Mouse (Mus musculus): ENCODE measurements around the gene Mybpc3. TPM values are rescaled to one million over a fixed set of nuclear protein-coding genes. Genes with fewer than 3 reads are reported as not detected.
"Not testable (repeated sequence)": the region's sequence is repeated elsewhere in the genome, so short reads cannot be mapped to it uniquely, and the experiment has no call there.

The Mybpc3 gene
- polyA plus RNA-seq, 1 experiment from 2014 or later: 5.0 TPM

DNA sequence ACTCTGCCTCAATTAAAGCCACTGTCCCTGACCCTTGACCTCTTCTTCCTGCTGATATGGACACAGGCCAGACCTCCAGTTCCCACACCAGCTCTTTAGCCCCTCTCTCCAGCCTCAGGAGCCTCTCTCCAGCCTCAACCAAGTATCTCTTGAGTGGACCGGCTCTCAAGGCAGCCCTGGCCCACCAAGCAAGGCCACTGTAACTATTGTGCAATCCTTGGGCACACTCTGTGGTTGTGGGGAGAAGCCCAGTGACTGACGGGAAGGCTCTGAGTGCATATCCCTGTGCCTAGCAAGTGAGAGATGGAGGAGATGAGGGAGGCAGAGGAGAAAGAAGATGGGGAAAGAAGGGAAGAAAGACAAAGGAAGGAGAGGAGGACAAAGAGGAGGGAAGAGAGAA, 19.8 kb upstream of the Mybpc3 start:
- WGBS: 49% methylated on average over 2 of the region's 2 CpGs
- Histone ChIP-seq H3K27ac (ENCODE audit: low read depth, low read length) (no peak overlapping the region), H3K4me1 (replicated peaks; ENCODE audit: control insufficient read depth, insufficient read depth, low read length) (peaks cover 16% of the 10 kb centered on the region), H3K9me3 (ENCODE audit: control insufficient read depth, low read length) (no peaks in the 10 kb centered on the region), H3K4me2 (peak overlapping the region; percentile 36; the same call in 1 of the 2 replicates), H3K9ac (ENCODE audit: low read depth, low read length) (no peak overlapping the region), H3K36me3 (ENCODE audit: control insufficient read depth, insufficient read depth, low read length) (no peaks in the 10 kb centered on the region), H3K4me3 (ENCODE audit: low read depth, low read length) (peak overlapping the region; percentile 37; the same call in 1 of the 2 replicates), H3K27me3 (replicated peaks; ENCODE audit: control insufficient read depth, insufficient read depth, low read length) (no peaks in the 10 kb centered on the region)
- no peak for ATAC-seq (replicated peaks; ENCODE audit: low FRiP score)
- DNase-seq (ENCODE audit: low spot score): no peak

DNA sequence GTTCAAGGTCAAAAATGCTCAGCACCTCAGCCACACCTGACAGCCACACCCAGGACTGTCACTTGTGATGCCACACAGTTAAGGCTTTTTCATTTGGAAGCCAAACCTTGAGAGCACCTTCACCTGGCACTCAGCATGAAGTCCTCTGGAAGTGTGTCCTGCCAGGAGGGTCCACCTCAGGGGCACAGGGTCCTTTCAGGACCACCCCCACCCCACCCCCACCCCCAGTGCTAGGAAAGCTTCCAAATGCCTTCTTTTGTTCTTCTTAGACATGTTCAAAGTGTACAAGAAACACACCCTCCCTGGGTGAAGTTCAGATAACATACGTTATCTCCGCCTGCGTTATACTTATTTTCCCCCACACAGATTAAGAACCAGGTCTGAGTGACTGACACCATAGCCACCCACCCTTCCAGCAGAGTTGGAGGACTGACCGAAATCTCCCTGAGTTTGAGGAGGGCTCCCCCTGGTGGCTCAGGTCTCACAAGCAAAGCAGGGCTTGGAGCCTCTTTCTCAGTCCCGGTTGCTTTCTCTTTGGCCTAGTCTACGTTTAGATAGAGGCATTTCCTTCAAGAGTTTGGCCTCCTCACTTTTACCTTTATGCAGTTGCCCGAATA, 16.7 kb upstream of the Mybpc3 start:
- Histone ChIP-seq H3K9me3 (ENCODE audit: control insufficient read depth, low read length) (no peaks in the 10 kb centered on the region), H3K9ac (ENCODE audit: low read depth, low read length) (0 out of 2 replicates have a peak overlapping the region, but pooled peaks have one; percentile 20), H3K4me2 (peak overlapping the region; percentile 29), H3K4me1 (replicated peaks; ENCODE audit: control insufficient read depth, insufficient read depth, low read length) (peaks cover 18% of the 10 kb centered on the region), H3K27ac (ENCODE audit: low read depth, low read length) (no peak overlapping the region), H3K4me3 (ENCODE audit: low read depth, low read length) (no peak overlapping the region), H3K27me3 (replicated peaks; ENCODE audit: control insufficient read depth, insufficient read depth, low read length) (no peaks in the 10 kb centered on the region), H3K36me3 (ENCODE audit: control insufficient read depth, insufficient read depth, low read length) (no peaks in the 10 kb centered on the region)
- ATAC-seq (replicated peaks; ENCODE audit: low FRiP score) (peak; percentile 81), DNase-seq (ENCODE audit: low spot score) (peak; percentile 80)
- WGBS: 9% methylated on average over 7 of the region's 7 CpGs

DNA sequence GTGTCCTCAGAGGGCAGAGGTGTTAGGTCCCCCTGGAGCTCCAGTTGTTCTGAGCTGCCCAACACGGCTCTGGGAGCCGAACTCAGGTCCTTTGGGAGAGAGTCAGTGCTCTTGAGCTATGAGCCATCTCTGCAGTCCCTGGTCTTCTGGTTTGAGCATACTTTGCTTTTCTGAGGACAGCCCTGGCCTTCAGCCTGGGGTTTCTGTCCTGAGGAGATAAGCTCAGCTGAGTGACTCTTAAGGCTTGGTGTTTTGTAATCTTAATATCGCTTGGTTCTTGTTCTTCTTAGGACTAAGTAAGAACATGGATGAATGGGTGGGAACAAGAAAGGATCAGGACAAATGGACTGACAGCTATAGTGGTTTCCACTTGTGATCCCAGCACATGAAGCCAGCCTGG, 9.8 kb upstream of the Mybpc3 start:
- Histone ChIP-seq H3K36me3 (ENCODE audit: control insufficient read depth, insufficient read depth, low read length) (no peaks in the 10 kb centered on the region), H3K27me3 (replicated peaks; ENCODE audit: control insufficient read depth, insufficient read depth, low read length) (no peaks in the 10 kb centered on the region), H3K9ac (ENCODE audit: low read depth, low read length) (no peak overlapping the region), H3K4me3 (ENCODE audit: low read depth, low read length) (no peak overlapping the region), H3K9me3 (ENCODE audit: control insufficient read depth, low read length) (no peaks in the 10 kb centered on the region), H3K27ac (ENCODE audit: low read depth, low read length) (no peak overlapping the region), H3K4me2 (no peak overlapping the region), H3K4me1 (replicated peaks; ENCODE audit: control insufficient read depth, insufficient read depth, low read length) (peaks cover 23% of the 10 kb centered on the region)
- WGBS: 78% methylated on average over 3 of the region's 3 CpGs
- ATAC-seq (replicated peaks; ENCODE audit: low FRiP score): peak; percentile 66
- no peak for DNase-seq (ENCODE audit: low spot score)

DNA sequence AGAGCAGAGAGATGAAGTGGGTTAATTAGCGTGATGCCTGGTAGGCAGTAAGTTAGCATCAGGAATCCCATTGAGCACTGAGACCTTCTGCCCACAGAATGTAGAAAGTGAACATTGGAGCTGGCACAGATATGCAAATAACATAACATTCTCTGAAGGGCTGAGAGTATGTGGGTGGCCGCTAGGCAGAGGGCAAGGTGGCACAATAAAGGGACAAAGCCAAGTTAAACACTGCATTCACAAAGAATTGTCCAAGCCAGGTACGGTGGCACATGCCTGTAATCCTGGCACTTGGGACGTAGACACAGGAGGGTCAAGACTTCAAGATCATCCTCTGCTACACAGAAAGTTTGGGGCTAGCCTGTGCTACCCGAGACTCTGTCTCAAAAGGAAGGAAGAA, 8.7 kb upstream of the Mybpc3 start:
- no peak overlapping the region for H3K4me3 ChIP-seq (ENCODE audit: low read depth, low read length)
- no peak overlapping the region for H3K9ac ChIP-seq (ENCODE audit: low read depth, low read length)
- 83% methylated on average over 5 of the region's 5 CpGs for WGBS
- H3K4me2 ChIP-seq: no peak overlapping the region
- H3K9me3 ChIP-seq (ENCODE audit: control insufficient read depth, low read length): no peaks in the 10 kb centered on the region
- no peaks in the 10 kb centered on the region for H3K36me3 ChIP-seq (ENCODE audit: control insufficient read depth, insufficient read depth, low read length)
- DNase-seq (ENCODE audit: low spot score) (no peak), ATAC-seq (replicated peaks; ENCODE audit: low FRiP score) (no peak)
- no peak overlapping the region for H3K27ac ChIP-seq (ENCODE audit: low read depth, low read length)
- H3K4me1 ChIP-seq (replicated peaks; ENCODE audit: control insufficient read depth, insufficient read depth, low read length): peaks cover 33% of the 10 kb centered on the region
- no peaks in the 10 kb centered on the region for H3K27me3 ChIP-seq (replicated peaks; ENCODE audit: control insufficient read depth, insufficient read depth, low read length)

DNA sequence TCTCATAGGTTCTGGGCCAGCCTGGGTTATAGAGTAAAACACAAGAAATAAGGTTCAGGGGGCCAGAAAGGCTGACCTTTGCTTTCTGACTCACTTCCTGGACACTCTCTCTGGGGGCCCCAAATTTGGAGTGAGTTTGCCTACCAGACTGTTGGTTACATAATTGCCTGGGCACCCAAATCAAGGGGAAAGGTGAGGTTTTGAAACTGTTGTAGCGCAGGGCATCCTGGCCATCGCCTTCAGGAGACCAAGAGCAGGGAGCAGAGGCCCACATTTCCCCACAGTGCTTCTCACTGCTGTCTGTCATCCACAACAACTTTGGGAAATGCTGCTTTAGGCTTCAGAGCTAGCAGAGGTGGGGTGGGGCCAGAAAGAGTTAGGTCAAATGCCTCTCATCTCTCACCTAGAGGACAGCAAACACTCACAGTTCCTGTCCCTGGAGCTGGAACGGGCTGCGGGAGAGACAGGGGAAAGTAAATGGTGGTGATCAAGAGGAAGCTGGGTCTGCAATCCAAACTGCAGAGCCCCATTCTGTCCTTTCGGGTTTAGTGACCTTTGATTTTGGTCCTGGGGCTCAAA, 8.0 kb upstream of the Mybpc3 start:
- H3K4me1 ChIP-seq (replicated peaks; ENCODE audit: control insufficient read depth, insufficient read depth, low read length): peaks cover 39% of the 10 kb centered on the region
- DNase-seq (ENCODE audit: low spot score) (no peak), ATAC-seq (replicated peaks; ENCODE audit: low FRiP score) (no peak)
- no peak overlapping the region for H3K4me3 ChIP-seq (ENCODE audit: low read depth, low read length)
- no peaks in the 10 kb centered on the region for H3K27me3 ChIP-seq (replicated peaks; ENCODE audit: control insufficient read depth, insufficient read depth, low read length)
- H3K27ac ChIP-seq (ENCODE audit: low read depth, low read length): no peak overlapping the region
- 83% methylated on average over 5 of the region's 5 CpGs for WGBS
- no peak overlapping the region for H3K9ac ChIP-seq (ENCODE audit: low read depth, low read length)
- no peaks in the 10 kb centered on the region for H3K36me3 ChIP-seq (ENCODE audit: control insufficient read depth, insufficient read depth, low read length)
- no peak overlapping the region for H3K4me2 ChIP-seq
- no peaks in the 10 kb centered on the region for H3K9me3 ChIP-seq (ENCODE audit: control insufficient read depth, low read length)

DNA sequence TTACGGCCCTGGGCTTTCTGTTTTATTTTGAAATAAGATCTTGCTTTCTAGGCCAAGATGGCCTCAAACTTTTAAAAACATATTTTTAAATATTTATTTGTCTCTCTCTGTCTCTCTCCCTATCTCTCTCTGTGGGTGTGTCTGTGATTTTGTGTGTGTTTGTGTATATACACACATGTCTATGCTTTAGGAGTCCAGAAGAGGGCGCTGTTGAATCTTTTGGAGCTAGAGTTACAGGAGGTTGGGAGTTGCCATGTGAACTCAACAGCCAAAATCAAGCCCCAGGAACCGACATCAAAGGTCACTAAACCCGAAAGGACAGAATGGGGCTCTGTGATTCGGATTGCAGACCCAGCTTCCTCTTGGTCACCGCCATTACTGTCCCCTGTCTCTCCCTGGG, 7.5 kb upstream of the Mybpc3 start:
- Histone ChIP-seq H3K27me3 (replicated peaks; ENCODE audit: control insufficient read depth, insufficient read depth, low read length) (no peaks in the 10 kb centered on the region), H3K36me3 (ENCODE audit: control insufficient read depth, insufficient read depth, low read length) (no peaks in the 10 kb centered on the region), H3K27ac (ENCODE audit: low read depth, low read length) (no peak overlapping the region), H3K4me1 (replicated peaks; ENCODE audit: control insufficient read depth, insufficient read depth, low read length) (peaks cover 39% of the 10 kb centered on the region), H3K9ac (ENCODE audit: low read depth, low read length) (no peak overlapping the region), H3K4me3 (ENCODE audit: low read depth, low read length) (no peak overlapping the region), H3K9me3 (ENCODE audit: control insufficient read depth, low read length) (no peaks in the 10 kb centered on the region), H3K4me2 (no peak overlapping the region)
- 80% methylated on average over 6 of the region's 6 CpGs for WGBS
- DNase-seq (ENCODE audit: low spot score) (no peak), ATAC-seq (replicated peaks; ENCODE audit: low FRiP score) (no peak)

DNA sequence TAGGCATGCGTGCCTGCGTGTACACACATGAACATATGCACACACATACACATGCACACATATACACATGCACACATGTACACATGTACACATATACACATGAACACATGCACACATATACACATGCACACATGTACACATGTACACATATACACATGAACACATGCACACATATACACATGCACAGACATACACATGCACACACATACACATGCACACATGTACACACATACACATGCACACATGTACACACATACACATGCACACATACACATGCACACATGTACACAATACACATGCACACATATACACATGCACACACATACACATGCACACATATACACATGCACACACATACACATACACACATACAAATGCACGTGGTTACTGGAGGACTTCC, 6.1 kb upstream of the Mybpc3 start:
- not testable (repeated sequence) for H3K9ac ChIP-seq (ENCODE audit: low read depth, low read length); H3K27ac ChIP-seq (ENCODE audit: low read depth, low read length); DNase-seq (ENCODE audit: low spot score); H3K4me3 ChIP-seq (ENCODE audit: low read depth, low read length); H3K27me3 ChIP-seq (replicated peaks; ENCODE audit: control insufficient read depth, insufficient read depth, low read length); H3K36me3 ChIP-seq (ENCODE audit: control insufficient read depth, insufficient read depth, low read length); ATAC-seq (replicated peaks; ENCODE audit: low FRiP score); H3K4me2 ChIP-seq; H3K9me3 ChIP-seq (ENCODE audit: control insufficient read depth, low read length)
- peaks cover 36% of the 10 kb centered on the region for H3K4me1 ChIP-seq (replicated peaks; ENCODE audit: control insufficient read depth, insufficient read depth, low read length)
- 89% methylated on average over 3 of the region's 3 CpGs for WGBS

DNA sequence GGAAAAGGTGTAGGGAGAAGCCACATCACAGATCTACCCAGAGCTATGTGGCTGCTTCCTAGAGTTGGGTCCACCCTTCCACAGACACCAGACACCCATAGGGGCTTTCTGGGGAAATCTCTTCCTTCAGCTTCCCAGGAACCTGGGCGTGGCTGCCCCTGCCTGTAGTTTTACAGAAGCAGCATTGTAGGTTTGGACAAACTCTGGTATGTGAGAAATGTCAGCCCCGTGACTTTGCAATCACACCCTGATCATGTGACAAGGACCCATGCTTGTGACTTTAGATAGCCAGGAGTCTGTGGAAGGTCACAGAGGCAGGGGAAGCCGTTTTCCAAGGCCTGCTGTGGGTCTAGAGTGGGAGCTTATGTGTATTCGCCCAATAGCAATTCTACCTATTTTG, 5.5 kb upstream of the Mybpc3 start:
- no peak overlapping the region for H3K4me2 ChIP-seq
- peaks cover 35% of the 10 kb centered on the region for H3K4me1 ChIP-seq (replicated peaks; ENCODE audit: control insufficient read depth, insufficient read depth, low read length)
- H3K9ac ChIP-seq (ENCODE audit: low read depth, low read length): no peak overlapping the region
- DNase-seq (ENCODE audit: low spot score): no peak
- no peaks in the 10 kb centered on the region for H3K27me3 ChIP-seq (replicated peaks; ENCODE audit: control insufficient read depth, insufficient read depth, low read length)
- no peaks in the 10 kb centered on the region for H3K9me3 ChIP-seq (ENCODE audit: control insufficient read depth, low read length)
- no peak for ATAC-seq (replicated peaks; ENCODE audit: low FRiP score)
- no peaks in the 10 kb centered on the region for H3K36me3 ChIP-seq (ENCODE audit: control insufficient read depth, insufficient read depth, low read length)
- no peak overlapping the region for H3K4me3 ChIP-seq (ENCODE audit: low read depth, low read length)
- H3K27ac ChIP-seq (ENCODE audit: low read depth, low read length): no peak overlapping the region
- WGBS: 50% methylated on average over 4 of the region's 4 CpGs

DNA sequence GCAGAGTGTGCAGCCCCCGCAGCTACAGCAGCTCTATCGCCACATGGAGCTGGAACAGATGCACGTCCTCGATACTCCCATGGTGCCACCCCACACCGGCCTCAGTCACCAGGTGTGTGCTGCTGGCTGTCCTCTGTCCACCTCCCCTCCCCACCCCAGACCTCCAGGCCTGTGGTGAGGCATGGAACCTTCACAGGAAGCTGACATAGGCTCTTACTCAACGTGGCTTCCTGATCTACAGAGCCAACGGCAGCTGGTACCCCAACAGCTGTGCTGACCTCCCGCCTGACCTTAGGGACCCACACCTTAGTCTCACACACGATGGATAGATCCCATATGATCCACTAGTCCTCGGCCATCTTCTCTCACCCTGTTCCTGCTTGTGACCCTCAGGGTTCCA, 4.6 kb upstream of the Mybpc3 start:
- WGBS: 71% methylated on average over 10 of the region's 10 CpGs
- DNase-seq (ENCODE audit: low spot score) (no peak), ATAC-seq (replicated peaks; ENCODE audit: low FRiP score) (no peak)
- Histone ChIP-seq H3K9me3 (ENCODE audit: control insufficient read depth, low read length) (no peaks in the 10 kb centered on the region), H3K4me2 (no peak overlapping the region), H3K27me3 (replicated peaks; ENCODE audit: control insufficient read depth, insufficient read depth, low read length) (no peaks in the 10 kb centered on the region), H3K27ac (ENCODE audit: low read depth, low read length) (no peak overlapping the region), H3K9ac (ENCODE audit: low read depth, low read length) (no peak overlapping the region), H3K4me3 (ENCODE audit: low read depth, low read length) (no peak overlapping the region), H3K4me1 (replicated peaks; ENCODE audit: control insufficient read depth, insufficient read depth, low read length) (peaks cover 28% of the 10 kb centered on the region), H3K36me3 (ENCODE audit: control insufficient read depth, insufficient read depth, low read length) (no peaks in the 10 kb centered on the region)

Data from liver, embryonic 11.5 days (tissue).